Mouse (Mus musculus): Measurements from ENCODE around the gene Gpatch2. TPM values are rescaled to one million over a fixed set of nuclear protein-coding genes. Genes with fewer than 3 reads are reported as not detected.

Gene Gpatch2
- polyA plus RNA-seq, 1 experiment from 2014 or later: 20.6 TPM

DNA sequence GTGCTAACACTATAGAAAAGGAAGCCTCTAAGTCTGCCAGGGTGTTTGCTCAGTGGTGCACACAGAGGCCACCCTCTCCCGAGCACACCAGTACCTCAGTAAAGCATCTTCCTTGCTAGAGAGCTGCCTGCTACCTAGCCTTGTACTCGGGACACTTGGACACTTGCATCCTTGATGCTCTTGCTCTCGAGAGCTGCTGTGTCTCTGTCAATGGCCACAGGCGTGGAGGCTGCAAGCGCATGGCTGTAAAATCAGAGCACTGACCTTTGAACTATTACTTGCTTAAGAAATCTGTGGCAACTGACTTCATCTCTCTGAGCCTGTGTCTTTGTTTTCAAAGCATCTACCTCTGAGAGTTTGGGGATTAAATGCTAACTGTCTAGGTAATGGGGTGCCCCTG is 98.5 kb downstream of the Gpatch2 start:
- H3K4me3 ChIP-seq (ENCODE audit: low read depth, low read length): no peak overlapping the region
- no peak for DNase-seq (ENCODE audit: low spot score)
- no peaks in the 10 kb centered on the region for H3K9me3 ChIP-seq (replicated peaks; ENCODE audit: control insufficient read depth, low read length)
- no peak overlapping the region for H3K4me2 ChIP-seq (ENCODE audit: low read depth, low read length)
- WGBS: 72% methylated on average over 5 of the region's 5 CpGs
- no peak overlapping the region for H3K27ac ChIP-seq (replicated peaks; ENCODE audit: low read depth, low read length)
- no peak overlapping the region for H3K9ac ChIP-seq (replicated peaks; ENCODE audit: low read length)
- no peaks in the 10 kb centered on the region for H3K4me1 ChIP-seq (ENCODE audit: control insufficient read depth, insufficient read depth, low read length)
- H3K27me3 ChIP-seq (ENCODE audit: control insufficient read depth, insufficient read depth, low read length): no peaks in the 10 kb centered on the region
- H3K36me3 ChIP-seq (replicated peaks; ENCODE audit: control insufficient read depth, insufficient read depth, low read depth, low read length): no peaks in the 10 kb centered on the region
- no peak for ATAC-seq (replicated peaks; ENCODE audit: insufficient number of reproducible peaks, low FRiP score, low TSS enrichment, low read depth)

DNA sequence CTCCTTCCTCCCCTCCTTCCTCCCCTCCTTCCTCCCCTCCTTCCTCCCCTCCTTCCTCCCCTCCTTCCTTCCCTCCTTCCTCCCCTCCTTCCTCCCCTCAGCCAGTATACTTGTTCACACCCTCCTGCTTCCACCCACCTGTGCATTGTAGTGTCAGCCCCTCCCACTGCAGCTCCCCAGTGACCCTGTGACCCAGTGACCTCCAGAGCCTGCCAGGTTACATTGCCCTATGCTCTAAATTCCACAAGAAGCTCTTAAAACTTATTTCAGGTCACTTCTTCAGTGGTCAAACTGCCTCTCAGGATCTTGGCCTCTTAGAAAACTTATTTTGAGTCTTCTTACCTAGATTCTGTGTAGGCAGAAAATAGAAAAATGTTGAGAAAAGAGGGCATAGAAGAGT is 99.2 kb downstream of the Gpatch2 start:
- Histone ChIP-seq H3K27me3 (ENCODE audit: control insufficient read depth, insufficient read depth, low read length) (no peaks in the 10 kb centered on the region), H3K36me3 (replicated peaks; ENCODE audit: control insufficient read depth, insufficient read depth, low read depth, low read length) (no peaks in the 10 kb centered on the region), H3K4me2 (ENCODE audit: low read depth, low read length) (no peak overlapping the region), H3K9me3 (replicated peaks; ENCODE audit: control insufficient read depth, low read length) (no peaks in the 10 kb centered on the region), H3K4me1 (ENCODE audit: control insufficient read depth, insufficient read depth, low read length) (no peaks in the 10 kb centered on the region), H3K9ac (replicated peaks; ENCODE audit: low read length) (no peak overlapping the region), H3K4me3 (ENCODE audit: low read depth, low read length) (no peak overlapping the region), H3K27ac (replicated peaks; ENCODE audit: low read depth, low read length) (no peak overlapping the region)
- ATAC-seq (replicated peaks; ENCODE audit: insufficient number of reproducible peaks, low FRiP score, low TSS enrichment, low read depth) (no peak), DNase-seq (ENCODE audit: low spot score) (no peak)

DNA sequence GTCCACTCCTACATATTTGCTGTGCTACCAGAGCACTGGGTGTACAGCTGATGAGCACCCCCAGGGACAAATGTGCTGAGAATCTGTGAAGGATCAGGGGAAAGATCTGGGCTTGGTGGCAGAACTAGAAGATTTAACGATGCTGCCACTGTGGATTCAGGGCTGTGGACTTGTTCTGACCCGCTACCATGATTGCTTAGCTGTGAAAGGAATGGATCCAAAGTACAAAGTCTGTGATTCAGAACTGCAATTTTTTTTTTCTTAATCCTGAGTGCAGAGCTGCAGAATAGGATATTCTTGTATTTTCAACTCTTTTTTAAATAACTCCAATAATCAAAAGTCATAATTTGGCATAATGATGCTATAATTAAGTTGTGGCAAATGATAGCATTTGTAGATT is 100.5 kb downstream of the Gpatch2 start:
- WGBS: 74% methylated on average over 2 of the region's 2 CpGs
- ATAC-seq (replicated peaks; ENCODE audit: insufficient number of reproducible peaks, low FRiP score, low TSS enrichment, low read depth) (no peak), DNase-seq (ENCODE audit: low spot score) (no peak)

DNA sequence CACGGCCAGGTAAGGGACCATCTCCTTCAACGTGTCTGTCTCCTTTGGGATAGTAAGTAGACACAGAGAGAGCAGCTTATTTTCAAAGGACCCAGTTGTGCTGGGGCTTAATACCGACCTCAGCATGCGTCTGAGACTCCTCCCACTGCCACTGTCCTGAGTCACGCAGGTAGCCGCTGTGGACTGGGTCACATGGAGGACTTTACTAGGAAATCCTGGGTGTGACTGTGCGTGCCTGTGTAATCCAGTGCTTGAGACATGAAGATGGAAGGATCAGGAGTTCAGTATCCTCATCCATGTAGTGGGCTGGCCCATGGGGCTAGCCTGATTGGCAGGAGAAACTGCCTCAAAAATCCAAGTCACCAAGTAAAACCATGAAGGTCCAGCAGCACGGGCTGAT is 101.2 kb downstream of the Gpatch2 start:
- H3K4me1 ChIP-seq (ENCODE audit: control insufficient read depth, insufficient read depth, low read length): no peaks in the 10 kb centered on the region
- DNase-seq (ENCODE audit: low spot score) (no peak), ATAC-seq (replicated peaks; ENCODE audit: insufficient number of reproducible peaks, low FRiP score, low TSS enrichment, low read depth) (no peak)
- no peaks in the 10 kb centered on the region for H3K36me3 ChIP-seq (replicated peaks; ENCODE audit: control insufficient read depth, insufficient read depth, low read depth, low read length)
- H3K9ac ChIP-seq (replicated peaks; ENCODE audit: low read length): no peak overlapping the region
- no peaks in the 10 kb centered on the region for H3K9me3 ChIP-seq (replicated peaks; ENCODE audit: control insufficient read depth, low read length)
- 79% methylated on average over 8 of the region's 8 CpGs for WGBS
- H3K27ac ChIP-seq (replicated peaks; ENCODE audit: low read depth, low read length): no peak overlapping the region
- no peaks in the 10 kb centered on the region for H3K27me3 ChIP-seq (ENCODE audit: control insufficient read depth, insufficient read depth, low read length)
- H3K4me3 ChIP-seq (ENCODE audit: low read depth, low read length): no peak overlapping the region
- no peak overlapping the region for H3K4me2 ChIP-seq (ENCODE audit: low read depth, low read length)

More for the DNA sequence above, 100.5 kb downstream of the Gpatch2 start:
- H3K9ac ChIP-seq (replicated peaks; ENCODE audit: low read length): no peak overlapping the region
- H3K4me1 ChIP-seq (ENCODE audit: control insufficient read depth, insufficient read depth, low read length): no peaks in the 10 kb centered on the region
- no peaks in the 10 kb centered on the region for H3K9me3 ChIP-seq (replicated peaks; ENCODE audit: control insufficient read depth, low read length)
- no peaks in the 10 kb centered on the region for H3K27me3 ChIP-seq (ENCODE audit: control insufficient read depth, insufficient read depth, low read length)
- no peak overlapping the region for H3K4me2 ChIP-seq (ENCODE audit: low read depth, low read length)
- no peak overlapping the region for H3K4me3 ChIP-seq (ENCODE audit: low read depth, low read length)
- H3K36me3 ChIP-seq (replicated peaks; ENCODE audit: control insufficient read depth, insufficient read depth, low read depth, low read length): no peaks in the 10 kb centered on the region
- H3K27ac ChIP-seq (replicated peaks; ENCODE audit: low read depth, low read length): no peak overlapping the region

DNA sequence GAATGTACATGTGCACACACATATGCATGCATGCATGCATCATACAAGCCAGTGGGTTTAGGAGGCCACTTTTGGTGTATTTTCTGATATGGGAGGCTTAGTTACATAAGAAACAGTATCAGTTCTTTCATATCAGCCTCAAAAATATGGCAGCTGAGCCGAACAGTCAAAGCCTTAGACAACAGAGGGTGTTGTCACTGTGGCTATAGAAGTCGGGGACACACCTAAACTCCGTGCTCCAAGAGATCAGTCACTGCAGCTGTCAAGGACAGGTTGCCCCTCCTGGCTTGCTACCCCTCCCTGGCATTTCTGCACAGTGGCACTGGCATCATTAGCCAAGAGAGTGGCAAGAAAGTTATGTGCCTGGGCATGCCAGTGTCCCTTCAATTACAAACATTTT is 106.5 kb downstream of the Gpatch2 start:
- 90% methylated on average over 3 of the region's 3 CpGs for WGBS
- Histone ChIP-seq H3K4me3 (ENCODE audit: low read depth, low read length) (no peak overlapping the region), H3K27ac (replicated peaks; ENCODE audit: low read depth, low read length) (no peak overlapping the region), H3K36me3 (replicated peaks; ENCODE audit: control insufficient read depth, insufficient read depth, low read depth, low read length) (no peaks in the 10 kb centered on the region), H3K27me3 (ENCODE audit: control insufficient read depth, insufficient read depth, low read length) (no peaks in the 10 kb centered on the region), H3K9me3 (replicated peaks; ENCODE audit: control insufficient read depth, low read length) (no peaks in the 10 kb centered on the region), H3K9ac (replicated peaks; ENCODE audit: low read length) (no peak overlapping the region), H3K4me2 (ENCODE audit: low read depth, low read length) (no peak overlapping the region), H3K4me1 (ENCODE audit: control insufficient read depth, insufficient read depth, low read length) (no peaks in the 10 kb centered on the region)
- DNase-seq (ENCODE audit: low spot score) (no peak), ATAC-seq (replicated peaks; ENCODE audit: insufficient number of reproducible peaks, low FRiP score, low TSS enrichment, low read depth) (no peak)

DNA sequence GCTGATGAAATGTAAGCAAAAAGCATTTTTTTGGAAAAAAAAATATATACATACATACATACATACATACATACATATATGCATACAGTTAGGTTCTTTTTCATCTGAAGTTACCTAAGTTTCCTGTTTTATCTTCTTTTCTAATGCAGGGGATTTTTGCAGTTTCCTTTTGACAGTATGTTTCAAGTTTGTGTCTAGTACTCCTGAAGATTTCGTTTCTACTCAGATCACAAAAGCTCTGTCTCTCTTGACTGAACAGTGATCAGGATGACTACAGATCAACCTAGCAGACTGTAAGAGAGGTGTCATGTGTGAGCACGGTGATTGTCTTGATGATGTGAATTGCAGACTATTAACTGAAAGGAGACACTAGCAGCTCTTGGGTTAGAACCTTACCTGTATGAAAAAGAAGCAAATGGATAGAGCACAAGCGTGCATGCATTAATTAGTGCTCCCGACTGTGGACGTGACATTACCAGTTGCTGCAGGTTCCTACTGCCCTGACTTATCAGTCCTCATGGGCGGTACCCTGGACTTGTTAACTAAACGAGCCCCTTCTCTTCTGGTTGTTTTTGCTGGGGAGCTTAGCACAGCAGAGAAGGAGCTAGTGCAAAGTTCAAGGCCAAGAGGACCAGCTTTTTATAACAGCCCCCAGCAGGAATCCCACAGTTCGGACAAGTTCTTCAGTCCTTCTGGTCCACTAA is 107.3 kb downstream of the Gpatch2 start:
- Histone ChIP-seq H3K4me2 (ENCODE audit: low read depth, low read length) (no peak overlapping the region), H3K27me3 (ENCODE audit: control insufficient read depth, insufficient read depth, low read length) (no peaks in the 10 kb centered on the region), H3K36me3 (replicated peaks; ENCODE audit: control insufficient read depth, insufficient read depth, low read depth, low read length) (no peaks in the 10 kb centered on the region), H3K4me1 (ENCODE audit: control insufficient read depth, insufficient read depth, low read length) (no peaks in the 10 kb centered on the region), H3K9me3 (replicated peaks; ENCODE audit: control insufficient read depth, low read length) (no peaks in the 10 kb centered on the region), H3K4me3 (ENCODE audit: low read depth, low read length) (no peak overlapping the region), H3K27ac (replicated peaks; ENCODE audit: low read depth, low read length) (no peak overlapping the region), H3K9ac (replicated peaks; ENCODE audit: low read length) (no peak overlapping the region)
- no peak for DNase-seq (ENCODE audit: low spot score)
- WGBS: 86% methylated on average over 8 of the region's 8 CpGs
- ATAC-seq (replicated peaks; ENCODE audit: insufficient number of reproducible peaks, low FRiP score, low TSS enrichment, low read depth): no peak

DNA sequence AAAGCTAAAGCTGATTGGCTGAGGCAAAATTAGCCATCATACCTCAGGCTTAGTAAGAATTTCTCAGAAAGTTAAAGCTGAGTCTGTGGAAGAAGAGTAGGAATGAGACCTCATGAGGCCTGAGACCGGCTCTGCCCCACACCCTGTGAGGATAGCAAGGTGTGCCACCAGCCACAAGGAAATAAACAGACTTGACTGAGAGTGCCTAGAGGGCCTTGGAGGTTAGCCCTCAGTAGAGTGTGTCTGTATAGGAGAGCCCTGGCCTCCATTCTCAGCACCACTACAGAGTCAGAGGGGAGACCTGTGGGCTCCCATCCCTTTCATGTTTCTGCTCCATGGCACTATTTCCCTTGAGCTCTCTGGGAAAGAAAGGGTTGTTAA is 107.9 kb downstream of the Gpatch2 start:
- Histone ChIP-seq H3K4me1 (ENCODE audit: control insufficient read depth, insufficient read depth, low read length) (no peaks in the 10 kb centered on the region), H3K4me2 (ENCODE audit: low read depth, low read length) (no peak overlapping the region), H3K27me3 (ENCODE audit: control insufficient read depth, insufficient read depth, low read length) (no peaks in the 10 kb centered on the region), H3K36me3 (replicated peaks; ENCODE audit: control insufficient read depth, insufficient read depth, low read depth, low read length) (no peaks in the 10 kb centered on the region), H3K9me3 (replicated peaks; ENCODE audit: control insufficient read depth, low read length) (no peaks in the 10 kb centered on the region), H3K9ac (replicated peaks; ENCODE audit: low read length) (no peak overlapping the region), H3K27ac (replicated peaks; ENCODE audit: low read depth, low read length) (no peak overlapping the region), H3K4me3 (ENCODE audit: low read depth, low read length) (no peak overlapping the region)
- no peak for ATAC-seq (replicated peaks; ENCODE audit: insufficient number of reproducible peaks, low FRiP score, low TSS enrichment, low read depth)
- WGBS: 96% methylated on average over 1 of the region's 1 CpGs
- no peak for DNase-seq (ENCODE audit: low spot score)

DNA sequence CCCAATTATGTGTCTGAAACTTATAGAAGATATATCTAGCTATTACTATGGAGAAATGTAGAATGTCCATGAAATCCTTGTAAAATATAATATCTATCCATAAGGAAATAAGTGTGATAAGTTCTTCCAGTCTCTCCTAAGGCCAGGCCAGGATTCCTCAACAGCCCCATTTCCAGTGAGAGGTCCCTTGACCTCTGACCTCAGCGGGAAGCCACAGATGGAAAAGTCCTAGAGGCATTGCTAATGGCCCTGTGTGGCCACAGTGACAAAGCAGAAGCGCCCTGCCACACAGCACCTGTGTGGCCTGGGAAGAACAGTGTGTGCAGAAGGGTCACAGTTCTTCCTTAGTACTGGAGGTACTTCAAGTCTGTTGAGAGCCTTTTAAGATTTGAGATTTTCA is 127.2 kb downstream of the Gpatch2 start:
- ATAC-seq (replicated peaks; ENCODE audit: insufficient number of reproducible peaks, low FRiP score, low TSS enrichment, low read depth): no peak
- no peak overlapping the region for H3K9ac ChIP-seq (replicated peaks; ENCODE audit: low read length)
- no peak overlapping the region for H3K27ac ChIP-seq (replicated peaks; ENCODE audit: low read depth, low read length)
- no peaks in the 10 kb centered on the region for H3K27me3 ChIP-seq (ENCODE audit: control insufficient read depth, insufficient read depth, low read length)
- no peaks in the 10 kb centered on the region; the same call in 1 of the 2 replicates for H3K36me3 ChIP-seq (replicated peaks; ENCODE audit: control insufficient read depth, insufficient read depth, low read depth, low read length)
- no peaks in the 10 kb centered on the region for H3K9me3 ChIP-seq (replicated peaks; ENCODE audit: control insufficient read depth, low read length)
- no peaks in the 10 kb centered on the region for H3K4me1 ChIP-seq (ENCODE audit: control insufficient read depth, insufficient read depth, low read length)
- no peak overlapping the region for H3K4me2 ChIP-seq (ENCODE audit: low read depth, low read length)
- 19% methylated on average over 2 of the region's 2 CpGs for WGBS
- no peak for DNase-seq (ENCODE audit: low spot score)
- no peak overlapping the region for H3K4me3 ChIP-seq (ENCODE audit: low read depth, low read length)

All from embryonic facial prominence, embryonic 11.5 days (tissue).